Mouse (Mus musculus) lung, postnatal 0 days (tissue): ENCODE measurements around the gene Cln5. TPM values are rescaled to one million over a fixed set of nuclear protein-coding genes. Genes with fewer than 3 reads are reported as not detected.
A peak's percentile ranks its signal among the peaks of the same experiment; 100 is the strongest.

Experiments used
- ATAC-seq: fragments of 200-750 bp; cut with Nextera tagmentation; 2 replicates; pipeline ENCODE4 v1.8.0; 2017; ENCODE audit warnings: moderate library complexity
- DNase-seq: peaks from one replicate; pipeline ENCODE4 v3.0.0-alpha.2; 2016; ENCODE audit warnings: low spot score
- H3K27ac ChIP-seq: fragments of 300-500 bp; sonication (generic); 2 replicates; pipeline ENCODE4 v1.5.1; 2014; ENCODE audit warnings: antibody characterized with exemption, mild to moderate bottlenecking, low read length, mixed read lengths
- H3K27me3 ChIP-seq: fragments of 300-500 bp; sonication (generic); replicated peaks from 2 replicates; pipeline ENCODE4 v1.6.1; 2014; ENCODE audit warnings: low read length, mixed read lengths; ENCODE audit not compliant: insufficient read depth
- H3K36me3 ChIP-seq: fragments of 300-500 bp; sonication (generic); 2 replicates; pipeline ENCODE4 v1.6.1; 2014; ENCODE audit warnings: low read length, mixed read lengths; ENCODE audit not compliant: insufficient read depth
- H3K4me1 ChIP-seq: fragments of 300-500 bp; sonication (generic); 2 replicates; pipeline ENCODE4 v1.6.1; 2014; ENCODE audit warnings: antibody characterized with exemption, low read depth, low read length, mixed read lengths; ENCODE audit not compliant: insufficient read depth
- H3K4me2 ChIP-seq: fragments of 300-500 bp; sonication (generic); replicated peaks from 2 replicates; pipeline ENCODE4 v1.6.1; 2014; ENCODE audit warnings: low read depth, mild to moderate bottlenecking, low read length, moderate library complexity, mixed read lengths
- H3K4me3 ChIP-seq: fragments of 300-500 bp; sonication (generic); 2 replicates; pipeline ENCODE4 v1.5.1; 2014; ENCODE audit warnings: low read depth, low read length
- H3K9ac ChIP-seq: fragments of 300-500 bp; sonication (generic); replicated peaks from 2 replicates; pipeline ENCODE4 v1.6.1; 2014; ENCODE audit warnings: low read depth, mild to moderate bottlenecking
- H3K9me3 ChIP-seq: fragments of 300-500 bp; sonication (generic); 2 replicates; pipeline ENCODE4 v1.6.1; 2016; ENCODE audit warnings: low read length, mixed read lengths
- CTCF ChIP-seq: IDR thresholded peaks from 2 replicates; pipeline ENCODE4 v1.5.1; 2016; ENCODE audit warnings: antibody characterized with exemption, mild to moderate bottlenecking
- EP300 ChIP-seq: IDR thresholded peaks from 2 replicates; pipeline ENCODE4 v1.6.1; 2016; ENCODE audit warnings: antibody characterized with exemption, mild to moderate bottlenecking, control low read depth
- WGBS: fragments of 180-500 bp; shearing (Covaris S2); extraction: QIAGEN DNeasy Blood & Tissue Kit; methylation state at CpG from one replicate; pipeline ENCODE4 v1.1.7; 2014; 5-methylcytosine and 5-hydroxymethylcytosine counted together
- polyA plus RNA-seq: library from polyadenylated mRNA; unstranded; fragments of >200 nt; fragmentation: Nextera tagmentation; extraction: Ambion mirVana; gene quantifications from 2 replicates; pipeline ENCODE4 v1.2.1, GENCODE M21; 2015

Gene Cln5
- polyA plus RNA-seq, 1 experiment from 2014 or later: 37.7 TPM

DNA sequence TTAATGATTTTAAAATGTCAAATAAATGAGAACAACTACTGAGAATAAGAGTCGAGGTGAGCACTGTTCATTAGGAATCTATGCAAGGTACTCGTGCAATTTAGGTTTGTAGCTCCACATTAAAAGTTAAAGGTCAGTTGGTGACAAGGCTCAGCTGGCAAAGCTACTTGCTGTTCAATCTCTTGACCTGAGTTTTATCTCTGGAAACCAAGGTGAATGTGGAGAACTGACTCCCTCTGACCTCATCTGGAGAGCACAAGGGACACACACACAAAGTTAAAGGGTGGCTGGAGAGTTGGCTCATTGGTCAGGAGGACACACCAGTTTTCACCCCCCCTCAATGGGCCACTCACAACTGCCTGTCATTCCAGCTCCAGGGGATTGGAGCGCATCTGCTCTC lies 31.2 kb downstream of the Cln5 start:
- no peak overlapping the region for H3K27ac ChIP-seq
- no peak overlapping the region for H3K9ac ChIP-seq
- no peaks in the 10 kb centered on the region for H3K36me3 ChIP-seq
- no peak overlapping the region for H3K4me2 ChIP-seq
- no peak for TF ChIP-seq CTCF
- TF ChIP-seq EP300: no peak
- H3K9me3 ChIP-seq: no peaks in the 10 kb centered on the region
- no peak for ATAC-seq
- H3K4me3 ChIP-seq: no peak overlapping the region
- H3K4me1 ChIP-seq: peaks cover 10% of the 10 kb centered on the region; the same call in 1 of the 2 replicates
- WGBS: 61% methylated on average over 3 of the region's 3 CpGs
- no peak for DNase-seq
- no peaks in the 10 kb centered on the region for H3K27me3 ChIP-seq

DNA sequence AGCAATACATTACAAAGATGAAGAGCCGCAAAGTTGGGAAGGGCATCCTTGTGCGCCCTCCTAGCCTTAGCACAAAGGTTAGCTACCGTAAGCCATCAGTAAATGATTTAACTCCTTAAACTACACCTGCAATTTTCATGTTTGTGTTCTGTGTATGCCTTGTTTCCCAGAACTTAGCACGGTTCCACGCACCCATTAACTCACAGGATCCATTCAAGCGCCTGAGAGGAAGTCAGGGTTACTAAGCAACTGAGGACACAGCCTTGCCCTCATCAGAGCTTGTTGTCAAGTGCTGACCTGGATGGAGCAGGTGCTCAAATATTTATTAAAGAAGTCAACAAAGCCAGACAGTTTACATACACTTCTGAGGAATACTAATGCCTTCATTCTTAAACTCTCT lies 32.2 kb downstream of the Cln5 start:
- peak; percentile 38 for DNase-seq
- no peak for ATAC-seq
- no peak overlapping the region for H3K4me3 ChIP-seq
- no peak overlapping the region for H3K9ac ChIP-seq
- H3K36me3 ChIP-seq: no peaks in the 10 kb centered on the region
- H3K4me1 ChIP-seq: 0 out of 2 replicates have a peak, but pooled peaks cover 3% of the 10 kb centered on the region
- H3K9me3 ChIP-seq: no peaks in the 10 kb centered on the region
- H3K27me3 ChIP-seq: no peaks in the 10 kb centered on the region
- 51% methylated on average over 6 of the region's 6 CpGs for WGBS
- H3K27ac ChIP-seq: no peak overlapping the region
- H3K4me2 ChIP-seq: no peak overlapping the region
- no peak for TF ChIP-seq CTCF
- TF ChIP-seq EP300: no peak

DNA sequence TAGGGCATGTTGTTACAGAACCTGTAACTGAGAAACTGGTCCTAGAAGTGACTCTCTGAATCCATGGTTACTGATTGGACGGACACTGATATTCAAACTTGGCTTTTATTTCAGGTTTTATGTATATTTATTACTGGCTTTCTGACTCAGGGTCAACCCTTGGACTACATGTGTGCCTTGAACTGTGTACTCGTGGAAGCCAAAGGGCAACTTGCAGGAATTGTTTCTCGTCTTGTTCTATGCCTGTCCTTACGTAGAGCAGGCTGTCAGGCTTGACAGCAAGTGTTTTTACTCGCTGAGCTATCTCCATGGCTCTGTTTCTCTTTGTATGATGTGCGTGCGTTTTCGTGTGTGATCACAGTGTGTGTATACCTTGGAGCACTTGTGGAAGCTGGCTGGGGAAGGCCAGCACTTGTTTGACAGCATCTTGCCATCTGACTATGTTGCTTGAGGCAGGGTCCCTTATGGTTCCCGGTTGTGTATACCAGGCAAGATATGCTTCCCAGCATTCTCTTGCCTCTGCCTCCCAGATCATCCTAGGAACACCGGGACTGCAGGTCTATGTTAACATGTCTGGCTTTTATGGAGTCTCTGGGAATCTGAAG lies 32.8 kb downstream of the Cln5 start:
- Histone ChIP-seq H3K36me3 (no peaks in the 10 kb centered on the region), H3K27me3 (no peaks in the 10 kb centered on the region), H3K4me1 (no peaks in the 10 kb centered on the region), H3K9ac (no peak overlapping the region), H3K4me3 (no peak overlapping the region), H3K27ac (no peak overlapping the region), H3K9me3 (no peaks in the 10 kb centered on the region), H3K4me2 (no peak overlapping the region)
- ATAC-seq (no peak), DNase-seq (no peak)
- 48% methylated on average over 10 of the region's 10 CpGs for WGBS
- no peak for TF ChIP-seq CTCF
- no peak for TF ChIP-seq EP300

DNA sequence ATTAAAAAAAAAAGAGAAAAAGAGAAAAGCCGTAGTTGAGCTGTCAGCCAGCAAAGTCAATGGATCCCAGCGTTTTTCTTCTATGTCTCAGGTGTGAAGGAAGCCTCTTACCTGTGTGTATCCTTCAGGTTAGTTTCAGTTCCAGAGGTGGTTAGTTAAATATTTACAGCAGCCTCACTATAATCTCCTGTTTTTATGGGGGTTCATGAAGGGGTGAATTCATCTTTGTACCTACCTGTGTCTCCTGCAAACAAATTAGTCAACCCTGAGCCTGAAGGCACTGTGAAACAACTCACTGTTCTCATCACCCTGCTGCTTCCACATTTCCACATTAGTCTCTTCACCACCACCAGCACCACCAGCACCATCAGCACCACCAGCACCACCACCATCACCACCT lies 36.3 kb downstream of the Cln5 start:
- Histone ChIP-seq H3K27me3 (no peaks in the 10 kb centered on the region), H3K4me1 (no peaks in the 10 kb centered on the region), H3K27ac (no peak overlapping the region), H3K4me2 (no peak overlapping the region), H3K4me3 (no peak overlapping the region), H3K36me3 (no peaks in the 10 kb centered on the region), H3K9me3 (no peaks in the 10 kb centered on the region), H3K9ac (no peak overlapping the region)
- TF ChIP-seq EP300 (no peak), CTCF (no peak)
- 86% methylated on average over 2 of the region's 2 CpGs for WGBS
- DNase-seq: no peak
- no peak for ATAC-seq

DNA sequence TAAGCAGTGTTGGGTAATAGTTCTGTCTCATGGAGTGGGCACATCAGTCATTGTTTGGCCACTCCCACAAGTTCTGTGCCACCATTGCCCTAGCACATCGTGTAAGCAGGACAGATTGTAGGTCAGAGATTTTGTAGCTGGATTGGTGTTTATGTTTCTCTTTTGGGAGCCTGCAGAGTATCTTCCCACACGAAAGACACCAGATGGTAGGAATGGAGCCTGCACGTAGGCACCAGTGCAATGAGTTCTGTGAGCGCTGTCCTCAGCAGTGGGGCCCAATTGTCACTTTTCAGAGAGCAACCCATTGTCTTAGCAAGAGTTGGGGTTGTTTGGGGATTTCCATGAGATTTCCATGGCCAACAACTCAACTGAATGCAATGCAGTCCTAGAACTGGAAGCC lies 40.0 kb downstream of the Cln5 start:
- Histone ChIP-seq H3K9me3 (no peaks in the 10 kb centered on the region), H3K27ac (no peak overlapping the region), H3K9ac (no peak overlapping the region), H3K36me3 (peaks cover 8% of the 10 kb centered on the region; the same call in 1 of the 2 replicates), H3K4me3 (no peak overlapping the region), H3K4me2 (no peak overlapping the region), H3K27me3 (no peaks in the 10 kb centered on the region), H3K4me1 (no peaks in the 10 kb centered on the region)
- 80% methylated on average over 4 of the region's 4 CpGs for WGBS
- no peak for DNase-seq
- TF ChIP-seq CTCF: no peak
- TF ChIP-seq EP300: no peak
- no peak for ATAC-seq

DNA sequence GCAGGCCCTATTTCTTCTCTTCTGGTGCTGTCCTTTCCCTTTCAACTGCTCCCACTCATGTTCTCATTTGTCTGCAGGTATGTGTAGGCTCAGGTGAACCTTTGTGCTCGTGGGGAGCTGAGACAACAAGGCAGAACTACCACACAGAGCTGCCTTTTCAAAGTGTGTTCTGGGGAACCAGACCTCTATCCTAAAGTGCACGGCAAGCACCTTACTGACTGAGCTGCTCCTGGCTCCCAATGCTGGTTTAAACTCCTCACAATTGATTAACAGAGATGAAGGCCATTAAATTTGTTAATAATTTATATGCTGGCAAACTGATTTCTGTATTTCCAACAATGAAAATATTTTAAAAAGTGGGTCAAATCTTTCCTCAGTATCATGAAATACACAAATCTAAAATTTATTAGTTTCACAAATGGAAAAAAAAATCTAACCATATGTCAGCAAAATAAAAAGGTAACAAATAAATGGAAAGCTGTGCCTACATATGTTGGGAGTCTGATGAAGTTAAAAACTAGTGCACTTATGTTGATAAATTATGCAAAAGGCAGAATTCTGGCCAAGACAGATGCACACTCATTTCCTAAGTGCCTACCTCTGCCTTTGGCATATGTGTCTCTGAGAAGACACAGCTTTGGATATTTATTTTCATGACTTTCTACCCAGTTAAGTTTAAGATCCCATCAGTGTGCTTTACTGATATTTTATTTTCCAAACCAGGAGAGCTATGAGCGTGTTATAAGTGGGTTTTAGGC lies 42.8 kb downstream of the Cln5 start:
- H3K27me3 ChIP-seq: no peaks in the 10 kb centered on the region
- WGBS: 85% methylated on average over 3 of the region's 3 CpGs
- H3K36me3 ChIP-seq: peaks cover 25% of the 10 kb centered on the region
- no peak overlapping the region for H3K9ac ChIP-seq
- DNase-seq: no peak
- ATAC-seq: no peak
- no peak overlapping the region for H3K4me3 ChIP-seq
- H3K4me1 ChIP-seq: no peaks in the 10 kb centered on the region
- TF ChIP-seq CTCF (no peak), EP300 (no peak)
- H3K4me2 ChIP-seq: no peak overlapping the region
- H3K27ac ChIP-seq: no peak overlapping the region
- no peaks in the 10 kb centered on the region for H3K9me3 ChIP-seq
